Mouse (Mus musculus) cerebellum, adult (tissue): ENCODE data around the gene Stx1a.

Experiments
- ATAC-seq: cut with Nextera tagmentation; 2 replicates; pipeline ENCODE4 v1.9.2; 2017; ENCODE audit warnings: mild to moderate bottlenecking, moderate library complexity, mixed read lengths; ENCODE audit not compliant: insufficient number of reproducible peaks, low FRiP score, low TSS enrichment

The Stx1a gene

GRCm38 (mm10) chr5:135023344-135024173 is at the start of gene Stx1a:
Gene Stx1a, plus strand, starts transcription at chr5:135023482.
- ATAC-seq: no peak

- ATAC-seq: no peak
These were observed 49.8 kb upstream of the Stx1a start for GRCm38 (mm10) chr5:134973526-134973925.

DNA sequence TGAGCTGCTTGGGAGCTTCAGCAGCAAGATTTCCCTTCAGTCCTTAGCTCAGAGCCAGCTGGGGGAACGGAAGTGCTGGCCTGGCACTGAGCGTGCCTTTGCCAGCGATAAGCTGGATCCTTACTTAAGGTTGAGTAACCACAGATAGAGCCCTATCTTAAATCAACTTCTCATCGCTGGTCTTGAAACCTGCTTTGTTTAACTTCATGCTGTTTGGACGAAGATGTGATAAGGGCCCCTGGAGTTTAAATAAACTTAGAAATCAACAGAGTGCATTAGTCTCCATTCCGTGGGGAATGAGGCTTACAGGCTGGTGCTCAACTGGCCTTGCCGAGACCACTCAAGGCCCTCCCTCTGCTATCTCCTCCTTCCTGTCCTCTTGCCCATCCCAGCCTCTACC is 49.0 kb upstream of the Stx1a start:
- ATAC-seq: no peak

GRCm38 (mm10) chr5:134974921-134975320 is 48.4 kb upstream of the Stx1a start:
- no peak for ATAC-seq

DNA sequence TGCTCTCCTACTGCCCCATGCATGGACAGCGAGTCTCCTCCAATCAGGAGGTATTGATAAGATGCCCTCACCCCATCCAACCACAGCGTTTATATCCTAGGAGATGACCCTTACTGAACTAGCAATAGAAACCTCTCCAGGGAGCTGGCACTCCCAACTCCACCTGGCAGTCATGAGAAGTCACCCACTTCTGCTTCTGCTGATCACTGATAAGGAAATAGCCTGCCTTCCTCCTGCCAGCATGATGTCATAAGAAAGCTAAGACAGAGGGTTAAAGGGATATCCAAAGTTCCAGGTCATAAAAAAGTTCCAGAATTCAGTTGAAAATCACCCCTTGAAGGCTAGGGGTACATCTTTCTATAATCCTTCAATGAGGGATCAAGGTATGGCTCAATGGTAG is 47.1 kb upstream of the Stx1a start:
- ATAC-seq: no peak

- no peak for ATAC-seq
These were observed 46.6 kb upstream of the Stx1a start for GRCm38 (mm10) chr5:134976577-134977250.

GRCm38 (mm10) chr5:134977837-134978236 is 45.4 kb upstream of the Stx1a start:
- no peak for ATAC-seq

DNA sequence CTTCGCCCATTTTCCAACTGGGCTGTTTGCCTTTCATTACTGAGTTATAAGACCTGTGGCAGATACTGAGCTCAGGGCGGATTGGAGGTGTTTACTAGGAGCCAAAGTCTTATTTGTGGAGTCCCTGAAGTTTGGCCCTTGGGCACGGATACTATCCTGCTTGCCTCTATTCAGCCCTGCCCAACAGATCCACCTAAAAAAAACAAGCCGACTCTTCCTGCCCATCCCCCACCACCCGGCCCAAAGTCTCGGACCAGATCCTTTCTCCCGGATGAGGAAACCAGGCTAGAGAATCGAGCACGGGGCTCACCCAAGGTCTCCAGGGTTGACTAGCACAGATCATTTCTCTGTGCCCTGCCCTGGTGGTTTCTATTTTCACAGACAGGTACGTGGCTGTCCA is 42.1 kb upstream of the Stx1a start:
- ATAC-seq: no peak

GRCm38 (mm10) chr5:134983111-134983510 is 40.2 kb upstream of the Stx1a start:
- no peak for ATAC-seq

DNA sequence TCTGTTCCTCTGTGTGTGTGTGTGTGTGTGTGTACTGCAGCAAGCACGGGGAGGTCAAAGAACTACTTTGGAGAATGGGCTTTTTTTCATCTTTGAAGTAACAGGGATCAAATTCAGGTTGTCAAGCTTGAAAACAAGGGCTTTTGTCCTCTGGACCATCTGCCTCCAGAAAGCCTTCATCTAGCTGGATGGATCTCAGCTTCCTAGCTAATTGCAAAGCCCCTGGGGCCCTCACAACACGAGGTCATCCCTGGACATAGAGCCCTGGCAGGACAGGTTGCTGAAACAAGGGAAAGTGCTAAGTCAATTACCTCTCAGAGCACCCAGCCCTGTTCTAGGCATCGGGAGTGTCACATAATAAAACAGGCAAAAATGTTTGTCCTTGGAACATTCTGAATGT is 39.5 kb upstream of the Stx1a start:
- ATAC-seq: no peak

DNA sequence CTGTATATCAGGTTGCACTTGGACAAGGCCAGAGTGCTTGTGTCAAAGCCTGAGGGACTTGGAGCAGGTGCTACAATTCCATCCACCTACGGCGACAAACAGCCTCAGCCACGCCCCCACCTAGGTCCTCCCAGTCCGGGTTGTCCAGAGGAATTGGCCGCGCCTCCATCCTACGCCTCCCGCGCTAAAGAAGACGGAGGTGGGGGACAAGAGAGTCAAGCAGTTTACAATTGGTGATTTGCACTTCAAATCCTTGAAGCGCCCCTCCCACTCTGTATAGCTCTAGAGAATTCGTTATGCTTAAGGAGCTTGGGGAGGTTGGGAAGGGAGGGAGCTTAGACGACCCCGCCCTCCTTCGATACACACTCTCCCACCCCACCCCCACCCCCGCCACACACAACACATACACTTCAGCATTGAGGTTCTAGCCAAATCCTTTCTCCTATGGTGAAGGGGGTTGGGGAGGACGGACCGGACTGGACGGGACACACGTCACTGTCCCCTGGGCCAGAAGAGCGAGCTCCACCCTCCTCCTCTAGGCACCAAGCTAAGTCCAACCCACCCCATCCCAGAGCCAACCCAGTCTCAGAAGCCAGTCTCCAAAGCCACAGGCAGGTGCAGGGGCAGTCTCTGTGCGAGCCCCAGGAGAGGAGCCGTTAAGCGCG is 37.5 kb upstream of the Stx1a start, which contains the start of gene Cldn3:
Gene Cldn3, plus strand, starts transcription at position 582 of the 665 bp plus-strand sequence.
- ATAC-seq: no peak

- ATAC-seq: no peak
These were observed 36.7 kb upstream of the Stx1a start for GRCm38 (mm10) chr5:134986298-134987268.

DNA sequence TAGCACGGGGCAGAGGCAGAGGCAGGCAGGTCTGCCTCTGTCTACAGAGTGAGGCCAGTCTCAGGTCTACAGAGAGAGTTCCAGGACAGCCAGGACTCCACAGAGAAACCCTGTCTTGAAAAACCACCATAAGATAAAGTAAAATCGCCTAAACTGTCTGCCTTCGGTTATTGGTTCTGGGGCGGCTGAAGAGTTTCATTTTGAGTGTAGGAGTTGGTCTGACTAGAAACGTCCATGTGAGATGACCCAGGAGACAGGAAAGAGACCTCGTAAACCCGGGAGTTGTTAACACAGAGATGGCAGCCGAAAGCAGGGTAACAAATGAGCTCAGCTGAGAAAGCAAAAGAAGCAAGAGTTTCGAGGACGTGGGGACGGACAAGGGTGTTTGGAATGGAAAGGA is 34.1 kb upstream of the Stx1a start:
- ATAC-seq: no peak

DNA sequence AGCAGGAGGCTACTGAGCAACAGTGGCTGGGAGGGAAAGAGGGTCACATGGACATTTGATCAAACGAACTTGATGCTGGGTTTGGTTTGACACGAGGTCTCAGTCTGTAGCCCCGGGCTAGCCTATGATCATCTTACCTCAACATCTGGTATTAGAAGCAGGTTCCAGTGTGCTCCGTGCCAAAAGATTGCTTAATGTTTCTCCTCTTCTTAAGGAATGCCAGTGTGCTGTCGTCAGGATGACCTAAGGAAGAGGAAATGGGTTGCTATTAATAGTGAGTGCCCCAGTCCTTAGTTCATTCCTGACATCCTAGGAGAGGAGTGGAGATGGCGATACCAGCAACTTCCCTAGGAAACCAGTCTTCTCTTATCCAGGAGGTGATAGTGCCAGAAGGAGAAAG is 33.5 kb upstream of the Stx1a start:
- ATAC-seq: no peak

GRCm38 (mm10) chr5:134992566-134992965 is 30.7 kb upstream of the Stx1a start:
- ATAC-seq: no peak

GRCm38 (mm10) chr5:134998359-134998758 is 24.9 kb upstream of the Stx1a start:
- no peak for ATAC-seq

DNA sequence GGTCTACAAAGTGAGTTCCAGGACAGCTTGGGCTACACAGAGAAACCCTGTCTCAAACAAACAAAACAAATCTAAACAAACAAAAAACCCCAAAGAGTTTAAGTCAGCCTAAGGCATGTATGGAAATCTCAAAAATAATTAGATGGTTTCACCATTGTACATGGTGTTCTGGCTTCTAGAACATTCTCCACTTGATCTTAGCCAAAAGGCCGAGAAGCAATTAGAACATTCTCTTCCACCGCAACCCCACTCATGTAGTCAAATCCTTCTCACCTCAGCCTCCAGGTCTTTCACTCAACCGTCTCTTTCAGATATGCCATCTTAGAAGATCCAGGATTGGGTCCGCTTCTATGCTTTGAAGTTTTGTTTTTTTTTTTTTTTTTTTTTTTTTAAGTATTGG is 23.5 kb upstream of the Stx1a start:
- ATAC-seq: no peak

DNA sequence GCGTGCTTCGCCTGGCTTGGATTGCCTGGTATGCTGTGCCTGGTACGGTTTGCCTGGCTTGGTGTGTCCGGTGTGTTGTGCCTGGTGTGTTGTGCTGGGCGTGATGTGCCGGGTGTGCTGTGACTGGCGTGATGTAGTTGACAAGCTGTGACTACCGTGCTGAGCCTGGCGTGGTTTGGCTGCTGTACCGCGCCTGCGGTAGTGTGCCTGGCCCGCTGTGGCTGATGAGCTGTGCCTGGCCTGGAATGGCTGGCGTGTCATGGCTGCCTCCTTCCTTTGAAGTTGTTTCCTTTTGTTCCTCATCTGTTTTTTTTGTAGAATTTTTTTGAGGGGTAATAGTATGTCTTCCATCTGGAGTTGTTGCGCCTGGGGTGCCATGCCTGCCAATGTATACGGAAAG is 22.5 kb upstream of the Stx1a start:
- no peak for ATAC-seq

- no peak for ATAC-seq
These were observed 22.0 kb upstream of the Stx1a start for GRCm38 (mm10) chr5:135001309-135001708.

- ATAC-seq: no peak
These were observed 21.1 kb upstream of the Stx1a start for GRCm38 (mm10) chr5:135002151-135002550.
